Mouse (Mus musculus) thymus, adult 2 months (tissue): ENCODE measurements around the gene Mfap1b.

Experiments used
- CTCF ChIP-seq: fragments of 200-500 bp; IDR thresholded peaks from 2 replicates; pipeline ENCODE4 v1.5.1; 2012; ENCODE audit warnings: mild to moderate bottlenecking, control low read depth, low read length, moderate library complexity, borderline replicate concordance; ENCODE audit not compliant: control insufficient read depth, poor library complexity, insufficient read depth; ENCODE audit errors: extremely low read depth
- POLR2A ChIP-seq: fragments of 200-500 bp; IDR thresholded peaks from 2 replicates; pipeline ENCODE4 v1.6.1; 2012; ENCODE audit warnings: mild to moderate bottlenecking, low read length, control low read depth, moderate library complexity; ENCODE audit not compliant: control insufficient read depth, poor library complexity, insufficient read depth; ENCODE audit errors: extremely low read depth

DNA sequence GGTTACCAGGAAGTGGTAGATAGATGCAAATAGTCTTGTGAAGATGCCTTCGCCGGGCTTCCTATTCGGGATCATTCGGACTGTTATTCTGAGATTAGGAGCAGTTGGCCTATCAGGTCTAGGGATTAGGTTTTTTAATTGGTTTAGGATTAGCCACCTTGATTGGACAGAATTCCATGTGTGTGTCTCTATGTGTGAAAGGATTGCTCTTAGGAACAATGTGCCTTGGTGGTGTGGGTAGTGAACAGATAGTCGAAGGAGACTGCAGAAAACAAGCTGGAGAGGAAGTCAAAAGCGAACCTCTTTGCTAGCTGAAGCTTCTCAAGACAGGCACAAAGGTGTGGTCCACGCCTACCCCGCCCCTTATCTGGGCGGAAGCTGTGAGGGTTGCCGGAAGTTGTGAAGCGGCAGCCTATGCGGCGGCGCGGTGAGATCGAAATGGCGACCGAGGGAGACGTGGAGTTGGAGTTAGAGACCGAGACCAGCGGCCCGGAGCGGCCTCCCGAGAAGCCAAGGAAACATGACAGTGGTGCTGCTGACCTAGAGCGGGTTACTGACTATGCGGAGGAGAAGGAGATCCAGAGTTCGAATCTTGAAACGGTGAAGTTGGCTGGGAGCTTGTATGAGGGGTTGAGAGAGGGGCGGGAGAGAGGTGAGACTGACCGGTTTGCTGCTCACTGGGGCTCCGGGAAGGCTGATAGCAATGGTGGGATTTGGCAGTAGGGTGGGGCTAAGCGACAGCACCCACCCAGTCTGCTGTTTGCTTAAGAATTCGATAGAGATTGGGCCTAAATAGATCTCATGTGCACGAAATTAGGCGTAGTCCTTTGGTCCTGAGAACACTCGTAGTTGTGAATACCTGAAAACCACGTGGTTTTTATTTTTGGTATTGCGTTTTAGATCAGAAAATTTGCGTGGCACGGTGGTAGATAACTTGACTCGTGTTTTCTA lies 16.9 kb downstream of the Mfap1b start, which contains the start of gene Serinc4:
- TF ChIP-seq POLR2A, result no peak; the same call in 1 of the 2 replicates
- TF ChIP-seq CTCF, result no peak
